In genomic region chr1:158509112-158509855, GRCm38 (mm10) we compare ENCODE assay signal across 16 mouse cellular contexts.
DNase-seq lines count a peak whose midpoint lies in the region; ATAC-seq and TF ChIP-seq lines count a peak whose summit lies in the region.
"Had no signal": no experiment of that assay in that cellular context is flagged by ENCODE, and none has a peak within 500 bp of the region (broad histone marks: within the 10 kb centered on the region; RNA-seq: fewer than 3 reads in every experiment).

No protein-coding gene starts in this region.

- ATAC-seq in kidney, embryonic 14.5 days (ENCODE audit: low FRiP score, low TSS enrichment) = no peak
- ATAC-seq: forebrain, embryonic 14.5 days; Patski had no signal

- DNase-seq in embryo, embryonic 10 days (ENCODE audit: low spot score) = peak; percentile 29
- no peak for DNase-seq in embryo, embryonic 11 days
- peak; percentile 7 for DNase-seq in kidney, adult 2 months
- DNase-seq in lung, postnatal 10 days = peak; percentile 31
- no peak for DNase-seq in lung, adult 2 months
- peak; percentile 4 for DNase-seq in skeletal muscle tissue, adult 2 months (ENCODE audit: low read depth, low spot score)
- no peak for DNase-seq in spleen, postnatal 4 days (ENCODE audit: low spot score in 2 of 2)
- DNase-seq: adrenal gland, adult 2 months; cerebellum, adult 8-10 months; gastrocnemius, postnatal 36 days; thymus, postnatal 4 days had no signal

- H3K9me3 ChIP-seq in kidney, embryonic 14.5 days (ENCODE audit: control insufficient read depth, low read length) = no peaks in the 10 kb centered on the region
- H3K9me3 ChIP-seq: embryonic facial prominence, embryonic 15.5 days; limb, embryonic 13.5 days had no signal

- H3K36me3 ChIP-seq in kidney, adult 2 months (ENCODE audit: control insufficient read depth, insufficient read depth, low read length) = no peaks in the 10 kb centered on the region
- H3K36me3 ChIP-seq in kidney, embryonic 14.5 days (ENCODE audit: control insufficient read depth, insufficient read depth, low read length) = no peaks in the 10 kb centered on the region
- H3K36me3 ChIP-seq: embryonic facial prominence, embryonic 15.5 days; limb, embryonic 13.5 days had no signal

- H3K4me3 ChIP-seq in kidney, adult 2 months (ENCODE audit: insufficient read depth, low read depth, low read length) = no peak overlapping the region
- H3K4me3 ChIP-seq in kidney, embryonic 14.5 days (ENCODE audit: low read length) = no peak overlapping the region
- no peak overlapping the region for H3K4me3 ChIP-seq in lung, adult 2 months (replicated peaks; ENCODE audit: extremely low read depth, low read depth, low read length)
- H3K4me3 ChIP-seq: embryonic facial prominence, embryonic 15.5 days; limb, embryonic 13.5 days had no signal

- WGBS in kidney, adult 2 months = 71% methylated on average over 4 of the region's 4 CpGs
- 76% methylated on average over 4 of the region's 4 CpGs for WGBS in kidney, embryonic 14.5 days
- 75% methylated on average over 4 of the region's 4 CpGs for WGBS in lung, adult 2 months

- no peak for TF ChIP-seq POLR2A in kidney, adult 2 months (IDR thresholded peaks at IDR 0.05; ENCODE audit: low read depth, low read length)
- TF ChIP-seq POLR2A in lung, adult 2 months (IDR thresholded peaks at IDR 0.05; ENCODE audit: borderline replicate concordance, extremely low read depth, low read depth, low read length) = no peak

- H3K4me1 ChIP-seq in kidney, adult 2 months (ENCODE audit: control insufficient read depth, insufficient read depth, low read length) = no peaks in the 10 kb centered on the region
- H3K4me1 ChIP-seq in kidney, embryonic 14.5 days (ENCODE audit: control insufficient read depth, insufficient read depth, low read length) = no peaks in the 10 kb centered on the region
- peaks cover 3% of the 10 kb centered on the region; the same call in 1 of the 2 replicates for H3K4me1 ChIP-seq in lung, adult 2 months (ENCODE audit: control insufficient read depth, insufficient read depth, low read length)
- H3K4me1 ChIP-seq: embryonic facial prominence, embryonic 15.5 days; limb, embryonic 13.5 days had no signal

- no peak for TF ChIP-seq CTCF in kidney, adult 2 months (conservative IDR thresholded peaks at IDR 0.05; ENCODE audit: insufficient read depth, insufficient read length, low read depth, low read length)
- no peak for TF ChIP-seq CTCF in lung, adult 2 months (IDR thresholded peaks at IDR 0.05; ENCODE audit: insufficient read depth, low read length)

- H3K9ac ChIP-seq in kidney, embryonic 14.5 days (ENCODE audit: low read depth, low read length) = no peak overlapping the region
- H3K9ac ChIP-seq: embryonic facial prominence, embryonic 15.5 days; limb, embryonic 13.5 days had no signal

- H3K27ac ChIP-seq in kidney, adult 2 months (ENCODE audit: insufficient read depth, low read depth, low read length) = no peak overlapping the region
- no peak overlapping the region for H3K27ac ChIP-seq in kidney, embryonic 14.5 days (ENCODE audit: low read depth, low read length)
- H3K27ac ChIP-seq: embryonic facial prominence, embryonic 15.5 days; limb, embryonic 13.5 days had no signal

- no peak overlapping the region for H3K4me2 ChIP-seq in kidney, embryonic 14.5 days (replicated peaks; ENCODE audit: low read depth, low read length)
- H3K4me2 ChIP-seq: embryonic facial prominence, embryonic 15.5 days; limb, embryonic 13.5 days had no signal

- no peaks in the 10 kb centered on the region for H3K27me3 ChIP-seq in kidney, adult 2 months (replicated peaks; ENCODE audit: control insufficient read depth, insufficient read depth, low read length)
- H3K27me3 ChIP-seq in kidney, embryonic 14.5 days (ENCODE audit: control insufficient read depth, insufficient read depth, low read length) = no peaks in the 10 kb centered on the region
- H3K27me3 ChIP-seq: embryonic facial prominence, embryonic 15.5 days; limb, embryonic 13.5 days had no signal

Comparison
In these comparisons a context has a peak if more than half of its experiments do, and no peak if none do; other contexts are left out.
1. DNase-seq: peak in embryo, embryonic 10 days (single experiment), kidney, adult 2 months (single experiment), lung, postnatal 10 days (single experiment) and skeletal muscle tissue, adult 2 months (single experiment); none in embryo, embryonic 11 days (single experiment), lung, adult 2 months (single experiment) and spleen, postnatal 4 days (0 of 2).